Mouse (Mus musculus) MEL (cell line): ENCODE measurements around the gene Topaz1. TPM values are rescaled to one million over a fixed set of nuclear protein-coding genes. Genes with fewer than 3 reads are reported as not detected.

Experiments used
- DNase-seq: peaks from one replicate; pipeline ENCODE4 v3.0.0; 2011; ENCODE audit warnings: low read depth, low spot score
- H3K27ac ChIP-seq: 2 replicates; pipeline ENCODE4 v1.5.1; 2012; ENCODE audit warnings: low read depth, mild to moderate bottlenecking, control low read depth, low read length, moderate library complexity; ENCODE audit not compliant: control insufficient read depth
- H3K27me3 ChIP-seq, 2 experiments: fragments of 150-350 bp in 1 of 2; sonication (generic) in 1 of 2; 2 replicates each; pipeline ENCODE4 v1.6.1; 2012; ENCODE audit warnings: low read length in 2 of 2, mild to moderate bottlenecking in 2 of 2, improper control_type of control experiment in 1 of 2, moderate library complexity in 1 of 2; ENCODE audit not compliant: insufficient read depth in 2 of 2, control insufficient read depth in 1 of 2
- H3K36me3 ChIP-seq, 2 experiments: 2 replicates each; pipeline ENCODE4 v1.6.1; 2012 to 2014; ENCODE audit warnings: low read length in 2 of 2, improper control_type of control experiment in 1 of 2, inconsistent platforms in 1 of 2, mild to moderate bottlenecking in 1 of 2; ENCODE audit not compliant: insufficient read depth in 2 of 2, control insufficient read depth in 1 of 2
- H3K4me1 ChIP-seq, 2 experiments: fragments of 150-350 bp in 1 of 2; sonication (generic) in 1 of 2; 2 replicates each; pipeline ENCODE4 v1.6.1; 2012; ENCODE audit warnings: low read length in 2 of 2, improper control_type of control experiment in 1 of 2, mild to moderate bottlenecking in 1 of 2; ENCODE audit not compliant: insufficient read depth in 2 of 2, control insufficient read depth in 1 of 2
- H3K4me3 ChIP-seq, 2 experiments: fragments of 150-350 bp in 1 of 2; sonication (generic) in 1 of 2; 2 replicates each; pipeline ENCODE4 v1.5.1; 2012; ENCODE audit warnings: low read depth in 2 of 2, low read length in 2 of 2, mild to moderate bottlenecking in 2 of 2, moderate library complexity in 2 of 2, control low read depth in 1 of 2, improper control_type of control experiment in 1 of 2; ENCODE audit not compliant: control insufficient read depth in 1 of 2, insufficient read depth in 1 of 2
- H3K79me2 ChIP-seq: 2 replicates; pipeline ENCODE4 v1.6.1; 2012; ENCODE audit warnings: mild to moderate bottlenecking, low read length, moderate library complexity; ENCODE audit not compliant: control insufficient read depth, poor library complexity, insufficient read depth
- H3K9ac ChIP-seq: 2 replicates; pipeline ENCODE4 v1.6.1; 2012; ENCODE audit warnings: low read depth, mild to moderate bottlenecking, control low read depth, low read length, moderate library complexity; ENCODE audit not compliant: control insufficient read depth, poor library complexity, severe bottlenecking
- H3K9me3 ChIP-seq: fragments of 150-350 bp; sonication (generic); replicated peaks from 2 replicates; pipeline ENCODE4 v1.6.1; 2012; ENCODE audit warnings: mild to moderate bottlenecking, low read length, improper control_type of control experiment, moderate library complexity; ENCODE audit not compliant: insufficient read depth
- CHD2 ChIP-seq: IDR thresholded peaks from 2 replicates; pipeline ENCODE4 v1.6.1; 2011; ENCODE audit warnings: low read length, improper control_type of control experiment
- CTCF ChIP-seq, 3 experiments: IDR thresholded peaks in 2 of 3; conservative IDR thresholded peaks in 1 of 3; 2 replicates each; pipeline ENCODE4 v1.5.1; 2011 to 2012; ENCODE audit warnings: low read length in 3 of 3, low read depth in 2 of 3, mild to moderate bottlenecking in 2 of 3, improper control_type of control experiment in 1 of 3, inconsistent platforms in 1 of 3, mixed read lengths in 1 of 3, moderate library complexity in 1 of 3; ENCODE audit not compliant: control insufficient read depth in 1 of 3, insufficient read depth in 1 of 3, poor library complexity in 1 of 3, severe bottlenecking in 1 of 3
- E2F4 ChIP-seq: IDR thresholded peaks from 2 replicates; pipeline ENCODE4 v1.6.1; 2011; ENCODE audit warnings: low read depth, low read length, improper control_type of control experiment, borderline replicate concordance
- ELF1 ChIP-seq: IDR thresholded peaks from 2 replicates; pipeline ENCODE4 v1.6.1; 2014; ENCODE audit warnings: low read depth, mild to moderate bottlenecking, inconsistent platforms, low read length, improper control_type of control experiment, moderate library complexity
- ETS1 ChIP-seq: IDR thresholded peaks from 2 replicates; pipeline ENCODE4 v1.6.1; 2012; ENCODE audit warnings: low read depth, mild to moderate bottlenecking, inconsistent platforms, low read length, improper control_type of control experiment, moderate library complexity
- KAT2A ChIP-seq: conservative IDR thresholded peaks from 2 replicates; pipeline ENCODE4 v1.6.1; 2012; ENCODE audit warnings: low read depth, low read length, improper control_type of control experiment, inconsistent platforms
- MYB ChIP-seq: IDR thresholded peaks from 2 replicates; pipeline ENCODE4 v1.6.1; 2011; ENCODE audit warnings: mild to moderate bottlenecking, low read depth, low read length, improper control_type of control experiment
- RCOR1 ChIP-seq: IDR thresholded peaks from 2 replicates; pipeline ENCODE4 v1.6.1; 2012; ENCODE audit warnings: low read depth, mild to moderate bottlenecking, inconsistent platforms, low read length, improper control_type of control experiment
- SIN3A ChIP-seq: IDR thresholded peaks from 2 replicates; pipeline ENCODE4 v1.6.1; 2012; ENCODE audit warnings: low read length, improper control_type of control experiment, inconsistent platforms
- TAL1 ChIP-seq: IDR thresholded peaks from 2 replicates; pipeline ENCODE4 v1.6.1; 2012; ENCODE audit warnings: mild to moderate bottlenecking, inconsistent platforms, low read length, moderate library complexity, mixed read lengths
- TBP ChIP-seq: IDR thresholded peaks from 2 replicates; pipeline ENCODE4 v1.8.0; 2011; ENCODE audit warnings: low read depth, low read length, improper control_type of control experiment
- UBTF ChIP-seq: IDR thresholded peaks from 2 replicates; pipeline ENCODE4 v1.6.1; 2012; ENCODE audit warnings: low read depth, mild to moderate bottlenecking, inconsistent platforms, low read length, improper control_type of control experiment, moderate library complexity, borderline replicate concordance; ENCODE audit not compliant: insufficient read depth
- USF1 ChIP-seq: IDR thresholded peaks from 2 replicates; pipeline ENCODE4 v1.6.1; 2014; ENCODE audit warnings: low read depth, mild to moderate bottlenecking, inconsistent platforms, low read length, improper control_type of control experiment, moderate library complexity
- USF2 ChIP-seq, 2 experiments: IDR thresholded peaks; 2 replicates each; pipeline ENCODE4 v1.6.1; 2011 to 2012; ENCODE audit warnings: improper control_type of control experiment in 2 of 2, low read length in 2 of 2, borderline replicate concordance in 1 of 2, inconsistent platforms in 1 of 2, low read depth in 1 of 2, mild to moderate bottlenecking in 1 of 2; ENCODE audit not compliant: insufficient read depth in 1 of 2
- ZMIZ1 ChIP-seq: IDR thresholded peaks from 2 replicates; pipeline ENCODE4 v1.6.1; 2012; ENCODE audit warnings: low read depth, mild to moderate bottlenecking, inconsistent platforms, low read length, improper control_type of control experiment, moderate library complexity
- polyA plus RNA-seq, 2 experiments: library from polyadenylated mRNA; stranded (reverse) in 1 of 2; unstranded in 1 of 2; fragments of >175 nt in 1 of 2; fragments of >200 nt in 1 of 2; gene quantifications; 2 replicates each; pipeline versions ENCODE4 v1.2.1 to v1.2.4; 2012; ENCODE audit warnings: low replicate concordance in 2 of 2, low read depth in 1 of 2; ENCODE audit not compliant: insufficient read length in 2 of 2, insufficient read depth in 1 of 2, missing spikeins in 1 of 2
- total RNA-seq: library from RNA; depleted of rRNA; stranded (reverse); fragments of 300-350 nt; gene quantifications from 2 replicates; pipeline ENCODE4 v1.2.3, GENCODE M21; 2012

The Topaz1 gene
- total and polyA plus RNA-seq, 3 experiments = not detected

GRCm38 (mm10) chr9:122805053-122805844 is 58.1 kb downstream of the Topaz1 start, which contains the start of gene Tcaim (continued):
- peak; percentile 9; the same call in 1 of the 2 replicates for TF ChIP-seq TAL1
- TF ChIP-seq CHD2 = no peak
- no peak; the same call in 1 of the 2 replicates for TF ChIP-seq UBTF
- peak; percentile 73 for TF ChIP-seq ETS1
- TF ChIP-seq E2F4 = no peak

GRCm38 (mm10) chr9:122805845-122806341 is 58.7 kb downstream of the Topaz1 start:
- TF ChIP-seq KAT2A (0 out of 2 replicates have a peak, but pooled peaks have one; percentile 9), TBP (0 out of 2 replicates have a peak, but pooled peaks have one; percentile 4), RCOR1 (0 out of 2 replicates have a peak, but pooled peaks have one; percentile 36), SIN3A (peak; percentile 28; the same call in 1 of the 2 replicates), ELF1 (no peak)
- DNase-seq = no peak
- peak overlapping the region; percentile 85 for H3K27ac ChIP-seq
- peaks cover 0 to 13% of the 10 kb centered on the region in 2 experiments; a peak in 1 of 4 replicates for H3K4me1 ChIP-seq
- peak overlapping the region; percentile 80 to 87 for H3K4me3 ChIP-seq
- H3K27me3 ChIP-seq = no peaks in the 10 kb centered on the region
- H3K36me3 ChIP-seq = peaks cover 0 to 7% of the 10 kb centered on the region in 2 experiments; a peak in 2 of 4 replicates
- peak overlapping the region; percentile 89 for H3K9ac ChIP-seq
- peaks cover 2% of the 10 kb centered on the region; the same call in 1 of the 2 replicates for H3K79me2 ChIP-seq
- no peaks in the 10 kb centered on the region for H3K9me3 ChIP-seq

GRCm38 (mm10) chr9:122807186-122807585 is 60.0 kb downstream of the Topaz1 start:
- Histone ChIP-seq H3K36me3 (peaks cover 0 to 7% of the 10 kb centered on the region in 2 experiments; a peak in 2 of 4 replicates), H3K4me3 (no peak overlapping the region), H3K27me3 (no peaks in the 10 kb centered on the region), H3K9me3 (no peaks in the 10 kb centered on the region), H3K27ac (no peak overlapping the region), H3K9ac (no peak overlapping the region), H3K79me2 (peaks cover 2% of the 10 kb centered on the region; the same call in 1 of the 2 replicates), H3K4me1 (peaks cover 0 to 13% of the 10 kb centered on the region in 2 experiments; a peak in 1 of 4 replicates)
- no peak for TF ChIP-seq CHD2
- TF ChIP-seq USF1 = no peak
- TF ChIP-seq ZMIZ1 = no peak
- TF ChIP-seq E2F4 = no peak
- TF ChIP-seq USF2 (IDR thresholded peaks at IDR 0.05; ENCODE audit: borderline replicate concordance in 1 of 2, insufficient read depth in 1 of 2, low read depth in 1 of 2, low read length in 2 of 2) = no peak
- TF ChIP-seq MYB = no peak
- no peak for TF ChIP-seq CTCF (IDR thresholded peaks at IDR 0.05 in 2 of 3, conservative IDR thresholded peaks at IDR 0.05 in 1 of 3; ENCODE audit: control insufficient read depth in 1 of 3, insufficient read depth in 1 of 3, low read depth in 2 of 3, low read length in 3 of 3, poor library complexity in 1 of 3, severe bottlenecking in 1 of 3)
- DNase-seq = no peak
